Mouse (Mus musculus): ENCODE results near the gene Gm20532. TPM values are rescaled to one million over a fixed set of nuclear protein-coding genes. Genes with fewer than 3 reads are reported as not detected.

Gm20532 gene
- total RNA-seq (2014; rRNA removed) (not detected in 2 replicates), polyA plus RNA-seq (2015; fragmentation: Nextera tagmentation; extraction: Ambion mirVana) (not detected in 2 replicates)

- Histone ChIP-seq H3K9ac (replicated peaks; ENCODE audit: low read length) (peak within 1 kb of the TSS; percentile 62), H3K27me3 (ENCODE audit: insufficient read depth, low read length) (no peaks in the 10 kb centered on the region), H3K4me1 (ENCODE audit: insufficient read depth, low read length) (no peaks in the 10 kb centered on the region), H3K9me3 (ENCODE audit: low read length) (no peaks in the 10 kb centered on the region), H3K4me3 (ENCODE audit: low read length) (peak within 1 kb of the TSS; percentile 56), H3K27ac (peak within 1 kb of the TSS; percentile 48; the same call in 1 of the 2 replicates), H3K4me2 (ENCODE audit: low read depth, low read length) (peak within 1 kb of the TSS; percentile 74), H3K36me3 (ENCODE audit: insufficient read depth, low read length) (no peaks in the 10 kb centered on the region)
- ATAC-seq (peak; percentile 82), DNase-seq (ENCODE audit: low spot score) (peak; percentile 72)
- TF ChIP-seq CTCF (IDR thresholded peaks at IDR 0.05; ENCODE audit: low read depth) = peak; percentile 72
- WGBS = under 1% methylated on average over 58 of the region's 65 CpGs
Observed at GRCm38 (mm10) chr2:26586294-26587043, at the start of gene Gm20532. Gene Gm20532 (plus strand): TSS chr2:26586639.

- H3K9ac ChIP-seq (replicated peaks; ENCODE audit: low read length) = no peak overlapping the region
- H3K4me2 ChIP-seq (ENCODE audit: low read depth, low read length) = no peak overlapping the region
- WGBS = 59% methylated on average over 2 of the region's 2 CpGs
- H3K27ac ChIP-seq = no peak overlapping the region
- H3K4me3 ChIP-seq (ENCODE audit: low read length) = no peak overlapping the region
- no peaks in the 10 kb centered on the region for H3K9me3 ChIP-seq (ENCODE audit: low read length)
- H3K36me3 ChIP-seq (ENCODE audit: insufficient read depth, low read length) = no peaks in the 10 kb centered on the region
- H3K27me3 ChIP-seq (ENCODE audit: insufficient read depth, low read length) = no peaks in the 10 kb centered on the region
- H3K4me1 ChIP-seq (ENCODE audit: insufficient read depth, low read length) = peaks cover 29% of the 10 kb centered on the region
- ATAC-seq (no peak), DNase-seq (ENCODE audit: low spot score) (no peak)
- no peak for TF ChIP-seq CTCF (IDR thresholded peaks at IDR 0.05; ENCODE audit: low read depth)
Observed at GRCm38 (mm10) chr2:26539516-26539915, 46.9 kb upstream of the Gm20532 start.

DNA sequence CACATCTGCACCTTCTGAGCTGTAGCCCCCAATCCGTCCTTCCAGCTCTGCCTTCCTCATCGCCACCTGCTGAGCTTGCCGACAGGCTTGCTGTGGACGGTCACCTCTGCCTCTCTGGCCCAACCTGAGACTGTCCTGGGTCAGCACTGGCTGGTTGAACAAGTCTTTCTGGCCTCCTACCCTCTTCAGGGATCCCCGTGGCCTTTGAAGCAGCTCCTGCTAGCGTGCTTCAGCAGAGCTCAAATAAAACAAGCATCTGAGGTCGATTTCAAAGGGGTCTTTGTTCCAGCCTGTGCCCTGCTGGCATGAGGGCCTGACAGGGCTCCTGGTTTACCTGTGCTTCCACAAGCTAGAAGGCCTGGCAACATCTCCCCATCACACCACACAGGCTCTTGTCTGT, 45.7 kb upstream of the Gm20532 start:
- peaks cover 18% of the 10 kb centered on the region for H3K4me1 ChIP-seq (ENCODE audit: insufficient read depth, low read length)
- no peak for DNase-seq (ENCODE audit: low spot score)

DNA sequence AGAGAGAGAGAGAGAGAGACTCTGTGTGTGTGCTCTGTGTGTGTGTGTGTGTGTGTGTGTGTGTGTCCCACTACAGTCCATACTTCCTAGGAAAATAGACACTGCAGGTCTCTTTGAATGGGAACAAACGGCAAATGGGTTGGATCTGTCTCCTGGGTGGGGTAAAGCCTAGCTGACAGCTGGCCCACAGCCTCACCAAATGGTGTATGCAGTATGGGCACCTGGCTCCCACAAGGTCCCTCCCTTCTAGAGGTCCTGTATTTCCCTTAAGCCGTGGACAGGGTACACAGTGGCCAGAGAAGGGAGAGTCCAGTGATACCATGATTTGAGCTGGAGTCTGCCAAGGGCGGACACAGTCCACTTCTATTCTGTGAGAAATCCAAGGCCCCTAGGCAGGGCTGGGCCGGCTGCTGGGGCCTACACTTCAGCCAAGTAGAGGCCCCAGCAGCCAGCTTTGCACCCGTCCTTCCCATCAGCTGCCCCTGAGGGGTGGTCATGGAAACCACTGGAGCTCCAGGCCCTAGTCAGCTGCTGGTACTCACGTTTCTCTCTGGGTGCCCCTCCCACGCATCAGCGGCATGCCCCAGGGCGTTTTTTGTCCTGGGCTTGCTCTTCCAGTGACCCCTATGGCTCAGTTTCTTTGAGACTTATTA, 45.1 kb upstream of the Gm20532 start:
- Histone ChIP-seq H3K27ac (peak overlapping the region; percentile 60; the same call in 1 of the 2 replicates), H3K4me2 (ENCODE audit: low read depth, low read length) (no peak overlapping the region), H3K36me3 (ENCODE audit: insufficient read depth, low read length) (no peaks in the 10 kb centered on the region), H3K27me3 (ENCODE audit: insufficient read depth, low read length) (no peaks in the 10 kb centered on the region), H3K4me1 (ENCODE audit: insufficient read depth, low read length) (peaks cover 13% of the 10 kb centered on the region), H3K4me3 (ENCODE audit: low read length) (no peak overlapping the region), H3K9me3 (ENCODE audit: low read length) (no peaks in the 10 kb centered on the region), H3K9ac (replicated peaks; ENCODE audit: low read length) (no peak overlapping the region)
- DNase-seq (ENCODE audit: low spot score) = peak; percentile 64
- TF ChIP-seq CTCF (IDR thresholded peaks at IDR 0.05; ENCODE audit: low read depth) = no peak
- peak; percentile 86 for ATAC-seq
- 19% methylated on average over 9 of the region's 9 CpGs for WGBS

More for the DNA sequence above, 45.7 kb upstream of the Gm20532 start:
- Histone ChIP-seq H3K27ac (peak overlapping the region; percentile 60), H3K9me3 (ENCODE audit: low read length) (no peaks in the 10 kb centered on the region), H3K36me3 (ENCODE audit: insufficient read depth, low read length) (no peaks in the 10 kb centered on the region), H3K4me2 (ENCODE audit: low read depth, low read length) (no peak overlapping the region), H3K9ac (replicated peaks; ENCODE audit: low read length) (0 out of 2 replicates have a peak overlapping the region, but pooled peaks have one; percentile 24), H3K27me3 (ENCODE audit: insufficient read depth, low read length) (no peaks in the 10 kb centered on the region), H3K4me3 (ENCODE audit: low read length) (no peak overlapping the region)
- ATAC-seq = no peak
- WGBS = 25% methylated on average over 7 of the region's 7 CpGs
- no peak for TF ChIP-seq CTCF (IDR thresholded peaks at IDR 0.05; ENCODE audit: low read depth)

GRCm38 (mm10) chr2:26543155-26543554, 43.3 kb upstream of the Gm20532 start:
- Histone ChIP-seq H3K9ac (replicated peaks; ENCODE audit: low read length) (no peak overlapping the region), H3K36me3 (ENCODE audit: insufficient read depth, low read length) (no peaks in the 10 kb centered on the region), H3K27me3 (ENCODE audit: insufficient read depth, low read length) (no peaks in the 10 kb centered on the region), H3K9me3 (ENCODE audit: low read length) (no peaks in the 10 kb centered on the region), H3K4me1 (ENCODE audit: insufficient read depth, low read length) (peaks cover 14% of the 10 kb centered on the region), H3K27ac (no peak overlapping the region), H3K4me3 (ENCODE audit: low read length) (no peak overlapping the region), H3K4me2 (ENCODE audit: low read depth, low read length) (no peak overlapping the region)
- TF ChIP-seq CTCF (IDR thresholded peaks at IDR 0.05; ENCODE audit: low read depth) = no peak
- ATAC-seq = no peak
- DNase-seq (ENCODE audit: low spot score) = no peak
- WGBS = 49% methylated on average over 4 of the region's 4 CpGs

- TF ChIP-seq CTCF (IDR thresholded peaks at IDR 0.05; ENCODE audit: low read depth) = no peak
- no peak overlapping the region for H3K4me2 ChIP-seq (ENCODE audit: low read depth, low read length)
- no peak overlapping the region for H3K9ac ChIP-seq (replicated peaks; ENCODE audit: low read length)
- no peak overlapping the region for H3K4me3 ChIP-seq (ENCODE audit: low read length)
- 89% methylated on average over 8 of the region's 8 CpGs for WGBS
- H3K27ac ChIP-seq = no peak overlapping the region
- ATAC-seq = no peak
- no peaks in the 10 kb centered on the region for H3K27me3 ChIP-seq (ENCODE audit: insufficient read depth, low read length)
- no peak for DNase-seq (ENCODE audit: low spot score)
- no peaks in the 10 kb centered on the region for H3K36me3 ChIP-seq (ENCODE audit: insufficient read depth, low read length)
- H3K9me3 ChIP-seq (ENCODE audit: low read length) = no peaks in the 10 kb centered on the region
- peaks cover 14% of the 10 kb centered on the region for H3K4me1 ChIP-seq (ENCODE audit: insufficient read depth, low read length)
Observed at GRCm38 (mm10) chr2:26543768-26544167, 42.7 kb upstream of the Gm20532 start.
